Mouse (Mus musculus): ENCODE measurements at regions not wholly inside any gene's neighbourhood (a gene's known extent, or its start where the extent isn't known, plus 50 kb on each side); places are given as distances from the start of the nearest gene placed in this dataset.

DNA sequence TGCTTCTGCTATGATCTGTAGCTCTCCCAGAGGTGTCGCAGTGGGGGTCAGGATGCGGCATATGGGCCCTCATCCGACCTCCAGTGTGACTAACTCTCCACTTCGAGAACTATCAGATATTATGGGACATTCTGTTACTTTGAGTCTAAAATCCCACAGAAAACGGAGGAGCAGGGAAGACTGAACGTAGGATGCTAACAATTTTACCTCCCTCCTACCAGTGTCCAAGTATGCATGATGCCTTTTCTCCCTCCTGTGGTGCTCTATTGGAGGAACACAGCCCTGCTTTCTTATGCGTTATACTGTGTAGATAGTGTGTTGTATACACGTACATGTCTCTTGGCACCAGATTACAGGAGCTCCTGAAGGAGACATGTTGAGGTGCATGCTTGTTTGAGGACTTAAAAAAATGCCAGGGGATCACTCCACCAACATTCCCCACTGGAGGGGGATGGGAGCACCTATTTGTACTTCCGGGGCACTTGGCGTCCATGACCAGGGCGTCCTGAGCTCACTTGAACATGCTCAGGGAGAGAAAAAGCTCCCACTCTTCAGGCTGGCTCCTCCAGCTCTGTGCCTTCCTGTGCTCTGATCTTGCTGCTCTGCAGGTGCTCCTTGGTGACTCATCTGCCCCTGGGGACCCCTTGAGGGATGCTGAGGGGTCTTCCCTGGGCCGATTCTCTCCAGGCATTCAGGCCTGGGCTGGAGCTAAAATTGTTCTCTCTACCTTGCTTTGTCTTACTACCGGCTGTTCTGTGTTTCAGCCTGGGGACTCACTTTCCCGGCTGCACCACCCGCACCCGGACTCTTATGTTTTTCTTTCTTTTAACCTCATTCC is 73.6 kb upstream of the Bod1 start:
- no peak for TF ChIP-seq CTCF (IDR thresholded peaks at IDR 0.05; ENCODE audit: extremely low read depth, insufficient read depth, low read length)
- TF ChIP-seq POLR2A (IDR thresholded peaks at IDR 0.05; ENCODE audit: extremely low read depth, insufficient read depth, low read length) = no peak
